Mouse (Mus musculus): ENCODE data around the gene Prmt8. TPM values are rescaled to one million over a fixed set of nuclear protein-coding genes. Genes with fewer than 3 reads are reported as not detected.

The Prmt8 gene
- total RNA-seq, 4 experiments from 2014 or later, result 75.8 to 85.0 (median 76.6) TPM

DNA sequence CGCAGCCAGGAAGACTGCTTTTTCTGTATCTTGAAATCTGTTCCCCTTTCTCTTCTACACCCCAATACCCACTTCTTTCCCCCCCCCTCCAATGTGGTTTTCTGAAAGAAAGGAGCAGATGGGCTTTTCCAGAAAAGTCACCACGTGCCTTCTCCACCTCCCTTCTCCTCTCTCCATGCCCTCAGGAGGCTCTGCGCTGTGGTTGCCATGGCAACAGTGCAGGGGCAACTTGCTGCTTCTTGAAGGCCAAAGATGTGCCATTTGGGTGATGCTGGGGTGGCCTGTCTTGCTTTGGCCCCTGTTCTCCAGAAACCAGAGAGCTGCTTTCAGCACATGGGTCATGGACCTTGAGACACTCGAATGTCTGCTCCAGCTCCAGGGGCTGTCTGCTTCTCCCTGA lies 100.0 kb downstream of the Prmt8 start:
- DNase-seq (ENCODE audit: low spot score in 2 of 2), result peak in 1 of 2 experiments; percentile 45

- peak in 1 of 2 experiments; percentile 78 for DNase-seq (ENCODE audit: low spot score in 2 of 2)
Measured at GRCm38 (mm10) chr6:127663263-127663662, 106.0 kb downstream of the Prmt8 start.

- DNase-seq (ENCODE audit: low spot score in 2 of 2), result peak in 1 of 2 experiments; percentile 54
Measured at GRCm38 (mm10) chr6:127661717-127662292, 107.5 kb downstream of the Prmt8 start.

GRCm38 (mm10) chr6:127659966-127660365 lies 109.3 kb downstream of the Prmt8 start:
- no peak for DNase-seq (ENCODE audit: low spot score in 2 of 2)

GRCm38 (mm10) chr6:127659472-127659871 lies 109.8 kb downstream of the Prmt8 start:
- no peak for DNase-seq (ENCODE audit: low spot score in 2 of 2)

GRCm38 (mm10) chr6:127657152-127657551 lies 112.1 kb downstream of the Prmt8 start:
- DNase-seq (ENCODE audit: low spot score in 2 of 2), result no peak

DNA sequence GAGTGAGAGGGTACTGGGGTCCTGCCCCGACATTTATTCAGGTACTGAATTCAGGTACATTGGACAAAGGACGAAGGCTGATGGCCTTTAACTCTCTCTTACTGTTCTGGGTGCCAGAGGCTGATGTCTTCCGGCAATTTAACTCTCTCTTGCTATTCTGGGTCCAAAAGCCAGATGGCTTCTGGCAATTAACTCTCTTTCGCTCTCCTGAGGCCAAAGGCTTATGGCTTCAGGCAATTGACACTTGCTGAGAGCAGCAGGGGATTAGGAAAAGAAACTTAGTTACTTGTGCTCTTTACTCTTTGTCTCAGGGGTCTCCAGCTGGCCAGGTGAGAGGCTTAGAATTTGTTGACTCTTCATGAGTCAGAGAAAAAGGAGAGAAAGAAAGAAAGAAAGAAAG lies 113.3 kb downstream of the Prmt8 start:
- DNase-seq (ENCODE audit: low spot score in 2 of 2), result no peak

DNA sequence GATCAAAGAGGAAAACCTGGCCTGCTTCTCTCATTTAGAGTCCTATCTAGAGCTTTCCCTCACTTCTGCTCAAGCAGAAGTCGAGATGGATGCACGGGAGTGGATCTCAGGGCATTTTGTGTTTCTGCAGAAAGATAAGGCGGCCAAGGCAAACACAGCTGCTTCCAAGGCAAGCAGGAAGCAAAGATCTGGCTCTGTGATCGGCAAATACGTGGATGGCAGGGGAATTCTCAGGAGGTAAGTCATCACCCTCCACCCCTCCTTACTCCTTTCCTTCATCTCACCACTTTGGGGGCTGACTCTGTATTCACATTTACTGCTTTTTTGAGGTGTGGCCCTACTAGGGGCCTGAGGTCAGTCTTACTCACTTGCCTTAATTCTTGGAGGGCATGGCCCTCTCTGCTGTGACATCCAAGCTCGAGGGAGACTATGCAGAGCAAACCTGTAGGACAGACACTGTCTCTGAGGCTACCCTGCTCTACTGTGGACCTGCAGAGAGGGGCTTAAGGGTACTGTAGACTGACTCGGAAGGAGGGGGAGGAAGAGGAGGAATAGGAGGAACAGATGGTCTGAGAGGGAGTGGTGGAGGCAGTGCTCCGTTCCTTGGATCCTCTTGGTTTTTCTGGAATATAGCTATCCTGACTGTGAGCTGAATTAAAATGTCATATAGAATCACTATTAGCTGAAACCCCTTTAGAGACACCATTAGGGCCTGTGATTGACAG lies 128.0 kb downstream of the Prmt8 start:
- DNase-seq (ENCODE audit: low spot score in 2 of 2), result no peak

Small RNA genes lying within 50 kb of the gene (microRNA-seq; reads per million reads assigned to microRNA genes)
- 0 reads per million in 2 experiments for gene Mir7233

Other genes starting within 250 kb of the Prmt8 start
- gene Cracr2a, start 208.1 kb downstream of the Prmt8 start, total RNA-seq (2022), result 1 to 10 TPM; 3.4 to 5.4 (median 3.6) TPM
- gene Tspan11, start 118.1 kb upstream of the Prmt8 start, total RNA-seq (2022), result 1 to 10 TPM; 3.9 to 5.4 (median 4.6) TPM